Mouse (Mus musculus): Measurements from ENCODE around the gene Brox.

DNA sequence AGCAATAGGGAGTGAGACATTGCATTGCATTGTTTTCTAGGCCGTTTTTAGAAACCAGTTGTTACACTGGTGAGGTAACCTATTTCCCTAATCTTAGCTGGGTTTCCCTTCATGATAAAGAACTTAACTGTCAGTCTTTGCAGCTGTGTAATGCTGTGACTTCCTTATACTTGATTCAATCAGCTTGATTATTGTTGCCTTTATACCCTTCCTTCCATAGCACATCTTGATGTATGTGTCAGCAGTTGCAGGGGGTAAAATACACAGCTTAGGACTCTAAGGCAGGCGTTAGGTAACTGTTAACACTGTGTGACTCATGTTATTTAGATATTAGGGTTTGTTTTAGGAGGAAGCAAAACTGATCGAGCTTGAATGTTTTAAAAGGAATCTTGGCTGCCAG lies 23.6 kb upstream of the Brox start:
- no peak for TF ChIP-seq CTCF (IDR thresholded peaks at IDR 0.05; ENCODE audit: control insufficient read depth, insufficient read depth, insufficient replicate concordance, low read depth, low read length)
- TF ChIP-seq POLR2A (IDR thresholded peaks at IDR 0.05; ENCODE audit: control insufficient read depth, low read depth, low read length) = no peak

Measured in testis, adult 2 months (tissue).